Mouse (Mus musculus) E14TG2a.4 (cell line): ENCODE measurements around the gene Sdhb.

Experiments
- CTCF ChIP-seq: conservative IDR thresholded peaks from 2 replicates; pipeline ENCODE4 v1.5.1; 2014; ENCODE audit warnings: low read length
- NANOG ChIP-seq: IDR thresholded peaks from 2 replicates; pipeline ENCODE4 v1.6.1; 2014; ENCODE audit warnings: borderline replicate concordance, low read length, mixed read lengths
- POU5F1 ChIP-seq: IDR thresholded peaks from 2 replicates; pipeline ENCODE4 v1.6.1; 2014; ENCODE audit warnings: low read length, borderline replicate concordance

DNA sequence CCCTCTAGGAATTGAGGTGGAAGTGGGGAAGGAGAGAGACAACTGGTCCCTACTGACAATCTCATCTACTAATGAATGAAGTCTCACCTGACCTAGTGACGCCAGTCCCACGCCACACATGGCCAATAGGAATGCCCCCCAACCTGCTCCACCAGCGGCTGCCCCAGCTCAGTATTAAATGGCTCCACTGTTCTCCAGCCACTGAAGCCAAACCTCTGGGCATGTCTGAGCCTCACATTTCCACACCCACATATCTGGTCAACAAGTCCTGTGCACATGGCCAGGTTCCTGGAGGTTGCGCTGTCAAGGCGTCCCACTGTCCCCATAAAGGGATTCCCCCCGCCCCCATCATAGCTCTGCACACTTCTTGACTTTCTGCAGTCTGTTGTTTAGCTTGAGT is 23.5 kb downstream of the Sdhb start:
- TF ChIP-seq CTCF (no peak), NANOG (no peak), POU5F1 (no peak)
